Mouse (Mus musculus) hindbrain, postnatal 0 days (tissue): ENCODE data around the gene Cmss1. TPM values are rescaled to one million over a fixed set of nuclear protein-coding genes. Genes with fewer than 3 reads are reported as not detected.

Source experiments
- ATAC-seq: fragments of 200-750 bp; cut with Nextera tagmentation; 2 replicates; pipeline ENCODE4 v1.8.0; 2017; ENCODE audit warnings: mild to moderate bottlenecking, moderate TSS enrichment, moderate library complexity
- DNase-seq: peaks from one replicate; pipeline ENCODE4 v3.0.0-alpha.2; 2015; ENCODE audit warnings: low spot score
- H3K27ac ChIP-seq: fragments of 300-500 bp; sonication (generic); 2 replicates; pipeline ENCODE4 v1.5.1; 2014; ENCODE audit warnings: mild to moderate bottlenecking
- H3K27me3 ChIP-seq: fragments of 300-500 bp; sonication (generic); 2 replicates; pipeline ENCODE4 v1.6.1; 2014; ENCODE audit warnings: low read length, mixed read lengths; ENCODE audit not compliant: insufficient read depth
- H3K36me3 ChIP-seq: fragments of 300-500 bp; sonication (generic); 2 replicates; pipeline ENCODE4 v1.6.1; 2014; ENCODE audit warnings: low read length, mixed read lengths; ENCODE audit not compliant: insufficient read depth
- H3K4me1 ChIP-seq: fragments of 300-500 bp; sonication (generic); 2 replicates; pipeline ENCODE4 v1.6.1; 2014; ENCODE audit warnings: antibody characterized with exemption, low read length, mixed read lengths; ENCODE audit not compliant: insufficient read depth
- H3K4me2 ChIP-seq: fragments of 300-500 bp; sonication (generic); 2 replicates; pipeline ENCODE4 v1.6.1; 2014; ENCODE audit warnings: low read depth, mild to moderate bottlenecking, low read length, moderate library complexity, mixed read lengths
- H3K4me3 ChIP-seq: fragments of 300-500 bp; sonication (generic); 2 replicates; pipeline ENCODE4 v1.5.1; 2014; ENCODE audit warnings: low read length
- H3K9ac ChIP-seq: fragments of 300-500 bp; sonication (generic); replicated peaks from 2 replicates; pipeline ENCODE4 v1.6.1; 2014; ENCODE audit warnings: mild to moderate bottlenecking, low read length, moderate library complexity, mixed read lengths
- H3K9me3 ChIP-seq: fragments of 300-500 bp; sonication (generic); 2 replicates; pipeline ENCODE4 v1.6.1; 2016; ENCODE audit warnings: low read length, mixed read lengths
- CTCF ChIP-seq: IDR thresholded peaks from 2 replicates; pipeline ENCODE4 v1.5.1; 2016; ENCODE audit warnings: antibody characterized with exemption, control low read depth, low read depth
- WGBS: fragments of 180-500 bp; shearing (Covaris S2); extraction: QIAGEN DNeasy Blood & Tissue Kit; methylation state at CpG from one replicate; pipeline ENCODE4 v1.1.7; 2014; 5-methylcytosine and 5-hydroxymethylcytosine counted together
- polyA plus RNA-seq: library from polyadenylated mRNA; unstranded; fragments of >200 nt; fragmentation: Nextera tagmentation; extraction: Ambion mirVana; gene quantifications from 2 replicates; pipeline ENCODE4 v1.2.1, GENCODE M21; 2015
- total RNA-seq: library from RNA; depleted of rRNA; stranded (reverse); fragments of >200 nt; gene quantifications from 2 replicates; pipeline ENCODE4 v1.2.3, GENCODE M21; 2014

Gene Cmss1
- total and polyA plus RNA-seq, 2 experiments from 2014 or later = 8.6 to 42.5 TPM

GRCm38 (mm10) chr16:57543243-57543642 lies 63.4 kb downstream of the Cmss1 start:
- Histone ChIP-seq H3K27me3 (no peaks in the 10 kb centered on the region), H3K27ac (no peak overlapping the region), H3K4me2 (no peak overlapping the region), H3K9ac (no peak overlapping the region), H3K4me1 (no peaks in the 10 kb centered on the region), H3K36me3 (no peaks in the 10 kb centered on the region), H3K9me3 (no peaks in the 10 kb centered on the region), H3K4me3 (no peak overlapping the region)
- no peak for DNase-seq
- WGBS = 95% methylated on average over 3 of the region's 3 CpGs
- TF ChIP-seq CTCF = no peak
- ATAC-seq = no peak

DNA sequence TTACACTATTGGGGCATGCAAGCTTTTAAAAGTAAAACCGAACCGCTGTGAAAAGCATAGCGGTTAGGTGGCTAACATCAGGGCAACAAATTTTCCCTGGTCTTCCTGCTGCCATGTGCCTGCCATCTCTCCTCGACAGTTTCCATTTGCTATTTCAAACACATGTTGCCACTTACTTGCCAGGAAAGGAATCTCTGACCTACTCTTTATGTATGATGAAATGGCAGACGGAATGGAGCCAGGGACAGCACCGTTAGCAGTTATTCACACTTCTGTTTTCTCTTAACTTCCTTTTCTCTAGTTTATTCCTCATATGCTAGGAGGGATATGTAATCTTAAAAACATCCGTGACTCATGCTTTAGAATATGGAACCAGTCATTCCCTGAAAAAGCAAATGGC lies 70.2 kb downstream of the Cmss1 start:
- no peak overlapping the region for H3K9ac ChIP-seq
- ATAC-seq = no peak
- WGBS = 90% methylated on average over 7 of the region's 7 CpGs
- no peaks in the 10 kb centered on the region for H3K27me3 ChIP-seq
- no peak for DNase-seq
- H3K4me2 ChIP-seq = no peak overlapping the region
- no peak overlapping the region for H3K4me3 ChIP-seq
- no peak for TF ChIP-seq CTCF
- H3K27ac ChIP-seq = no peak overlapping the region
- H3K9me3 ChIP-seq = no peaks in the 10 kb centered on the region
- H3K4me1 ChIP-seq = no peaks in the 10 kb centered on the region
- no peaks in the 10 kb centered on the region for H3K36me3 ChIP-seq

DNA sequence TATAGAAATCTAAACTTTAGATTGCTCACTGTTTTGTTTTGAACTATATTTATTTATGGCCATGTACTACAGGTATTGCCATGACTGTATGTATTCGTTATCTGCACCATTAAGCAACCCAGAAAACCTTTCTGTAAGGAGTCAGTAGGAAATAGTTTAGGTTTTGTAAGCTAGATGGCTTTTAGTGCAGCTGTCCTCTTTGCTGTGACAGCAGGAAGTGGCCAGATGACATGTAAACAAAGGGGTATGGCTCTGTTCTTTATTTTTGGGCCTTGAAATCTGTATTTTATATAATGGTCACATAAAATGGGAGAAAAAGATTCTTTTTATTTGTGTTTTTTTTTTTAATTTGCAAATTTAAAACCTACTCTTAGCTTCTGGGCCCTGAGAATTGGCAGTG lies 71.9 kb downstream of the Cmss1 start:
- H3K36me3 ChIP-seq = no peaks in the 10 kb centered on the region
- no peak overlapping the region for H3K4me2 ChIP-seq
- 72% methylated on average over 1 of the region's 1 CpGs for WGBS
- no peak overlapping the region for H3K27ac ChIP-seq
- H3K4me3 ChIP-seq = no peak overlapping the region
- H3K9me3 ChIP-seq = no peaks in the 10 kb centered on the region
- TF ChIP-seq CTCF = no peak
- DNase-seq = no peak
- no peak overlapping the region for H3K9ac ChIP-seq
- no peak for ATAC-seq
- no peaks in the 10 kb centered on the region for H3K27me3 ChIP-seq
- H3K4me1 ChIP-seq = no peaks in the 10 kb centered on the region

- Histone ChIP-seq H3K27ac (no peak overlapping the region), H3K9ac (no peak overlapping the region), H3K4me1 (no peaks in the 10 kb centered on the region), H3K4me2 (no peak overlapping the region), H3K27me3 (no peaks in the 10 kb centered on the region), H3K36me3 (no peaks in the 10 kb centered on the region), H3K9me3 (no peaks in the 10 kb centered on the region), H3K4me3 (no peak overlapping the region)
- 90% methylated on average over 1 of the region's 1 CpGs for WGBS
- no peak for TF ChIP-seq CTCF
- DNase-seq (no peak), ATAC-seq (no peak)
These were observed 72.3 kb downstream of the Cmss1 start for GRCm38 (mm10) chr16:57534365-57534764.

DNA sequence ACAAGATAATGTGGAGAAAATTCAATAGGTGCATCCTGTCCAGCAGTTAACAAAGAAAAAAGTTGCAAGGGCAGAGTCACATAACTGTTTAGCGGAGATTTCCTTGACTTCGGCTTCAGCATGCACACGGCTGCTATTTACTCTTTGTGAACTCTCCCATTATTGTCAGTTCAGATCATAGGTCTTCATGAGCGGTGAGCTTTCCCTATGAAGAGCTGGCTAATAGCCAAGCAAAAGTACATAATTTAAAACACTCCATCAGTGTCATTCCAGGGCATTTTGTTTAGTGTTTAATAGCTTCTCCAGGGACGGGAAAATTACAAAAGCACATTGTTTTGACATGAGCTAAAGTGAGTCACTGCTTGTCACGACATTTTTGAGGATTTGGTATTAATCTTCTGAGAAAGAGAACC lies 74.6 kb downstream of the Cmss1 start:
- Histone ChIP-seq H3K9me3 (no peaks in the 10 kb centered on the region), H3K4me1 (no peaks in the 10 kb centered on the region), H3K27ac (no peak overlapping the region), H3K4me3 (no peak overlapping the region), H3K4me2 (no peak overlapping the region), H3K9ac (no peak overlapping the region), H3K27me3 (no peaks in the 10 kb centered on the region), H3K36me3 (no peaks in the 10 kb centered on the region)
- DNase-seq (no peak), ATAC-seq (no peak)
- TF ChIP-seq CTCF = no peak
- whole genome bisulfite sequencing = 28% methylated on average over 6 of the region's 6 CpGs

DNA sequence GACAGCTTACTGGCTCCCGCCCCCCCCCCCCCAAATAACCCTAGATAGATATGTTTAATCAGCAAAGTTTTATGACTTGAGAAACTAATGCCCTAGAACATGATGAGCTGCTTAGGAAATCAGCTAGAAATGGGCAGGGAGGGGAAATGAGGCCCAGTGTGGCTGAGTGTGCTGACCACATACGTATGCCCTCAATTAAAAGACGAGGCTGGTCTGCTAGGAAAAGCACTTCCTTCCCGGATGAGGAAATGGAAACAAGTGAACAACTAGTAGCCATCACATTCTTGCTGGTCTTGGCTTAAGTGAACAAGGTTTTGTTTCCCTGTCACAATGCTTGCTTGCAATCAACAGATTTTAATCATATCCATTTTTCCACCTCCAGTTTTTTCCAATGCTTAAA lies 76.1 kb downstream of the Cmss1 start:
- DNase-seq (no peak), ATAC-seq (no peak)
- Histone ChIP-seq H3K27ac (no peak overlapping the region), H3K9me3 (no peaks in the 10 kb centered on the region), H3K36me3 (no peaks in the 10 kb centered on the region), H3K27me3 (no peaks in the 10 kb centered on the region), H3K9ac (no peak overlapping the region), H3K4me1 (no peaks in the 10 kb centered on the region), H3K4me2 (no peak overlapping the region), H3K4me3 (no peak overlapping the region)
- 88% methylated on average over 4 of the region's 4 CpGs for WGBS
- TF ChIP-seq CTCF = no peak

GRCm38 (mm10) chr16:57528457-57528856 lies 78.2 kb downstream of the Cmss1 start:
- WGBS = 73% methylated on average over 4 of the region's 4 CpGs
- ATAC-seq (no peak), DNase-seq (no peak)
- no peak for TF ChIP-seq CTCF
- H3K27ac ChIP-seq = no peak overlapping the region
- no peaks in the 10 kb centered on the region for H3K9me3 ChIP-seq
- no peak overlapping the region for H3K4me2 ChIP-seq
- H3K4me1 ChIP-seq = no peaks in the 10 kb centered on the region
- no peak overlapping the region for H3K4me3 ChIP-seq
- H3K36me3 ChIP-seq = no peaks in the 10 kb centered on the region
- no peak overlapping the region for H3K9ac ChIP-seq
- no peaks in the 10 kb centered on the region for H3K27me3 ChIP-seq

- H3K36me3 ChIP-seq = no peaks in the 10 kb centered on the region
- H3K4me1 ChIP-seq = no peaks in the 10 kb centered on the region
- H3K4me2 ChIP-seq = no peak overlapping the region
- H3K27me3 ChIP-seq = no peaks in the 10 kb centered on the region
- no peaks in the 10 kb centered on the region for H3K9me3 ChIP-seq
- TF ChIP-seq CTCF = no peak
- no peak for DNase-seq
- H3K4me3 ChIP-seq = no peak overlapping the region
- no peak overlapping the region for H3K27ac ChIP-seq
- WGBS = 96% methylated on average over 7 of the region's 7 CpGs
- no peak for ATAC-seq
- H3K9ac ChIP-seq = no peak overlapping the region
These were observed 79.8 kb downstream of the Cmss1 start for GRCm38 (mm10) chr16:57526893-57527292.
